Mouse (Mus musculus) hindbrain, embryonic 16.5 days (tissue): ENCODE measurements around the gene Zfp786. TPM values are rescaled to one million over a fixed set of nuclear protein-coding genes. Genes with fewer than 3 reads are reported as not detected.
"Not testable (repeated sequence)": the region's sequence is repeated elsewhere in the genome, so short reads cannot be mapped to it uniquely, and the experiment has no call there.

Experiments used
- ATAC-seq: fragments of 200-750 bp; cut with Nextera tagmentation; 2 replicates; pipeline ENCODE4 v1.8.0; 2017; ENCODE audit warnings: moderate TSS enrichment, moderate library complexity
- H3K27ac ChIP-seq: fragments of 300-500 bp; sonication (generic); 2 replicates; pipeline ENCODE4 v1.5.1; 2014; ENCODE audit warnings: low read depth, mild to moderate bottlenecking, control low read depth, low read length, moderate library complexity
- H3K27me3 ChIP-seq: fragments of 300-500 bp; sonication (generic); replicated peaks from 2 replicates; pipeline ENCODE4 v1.6.1; 2014; ENCODE audit warnings: low read length; ENCODE audit not compliant: control insufficient read depth, insufficient read depth
- H3K36me3 ChIP-seq: fragments of 300-500 bp; sonication (generic); 2 replicates; pipeline ENCODE4 v1.6.1; 2014; ENCODE audit warnings: mild to moderate bottlenecking, low read length, moderate library complexity, mixed read lengths; ENCODE audit not compliant: control insufficient read depth, insufficient read depth
- H3K4me1 ChIP-seq: fragments of 300-500 bp; sonication (generic); 2 replicates; pipeline ENCODE4 v1.6.1; 2014; ENCODE audit warnings: low read depth, low read length; ENCODE audit not compliant: control insufficient read depth, insufficient read depth
- H3K4me2 ChIP-seq: fragments of 300-500 bp; sonication (generic); 2 replicates; pipeline ENCODE4 v1.6.1; 2014; ENCODE audit warnings: mild to moderate bottlenecking, low read length, control low read depth, moderate library complexity
- H3K4me3 ChIP-seq: fragments of 300-500 bp; sonication (generic); 2 replicates; pipeline ENCODE4 v1.5.1; 2014; ENCODE audit warnings: mild to moderate bottlenecking, low read length, control low read depth, moderate library complexity
- H3K9ac ChIP-seq: fragments of 300-500 bp; sonication (generic); 2 replicates; pipeline ENCODE4 v1.6.1; 2014; ENCODE audit warnings: low read depth, mild to moderate bottlenecking, control low read depth, low read length, moderate library complexity
- H3K9me3 ChIP-seq: fragments of 300-500 bp; sonication (generic); 2 replicates; pipeline ENCODE4 v1.6.1; 2014; ENCODE audit warnings: mild to moderate bottlenecking, low read length, moderate library complexity; ENCODE audit not compliant: control insufficient read depth
- WGBS: fragments of 180-500 bp; shearing (Covaris S2); extraction: QIAGEN DNeasy Blood & Tissue Kit; methylation state at CpG from one replicate; pipeline ENCODE4 v1.1.7; 2014; 5-methylcytosine and 5-hydroxymethylcytosine counted together
- microRNA counts: library from miRNA; unstranded; fragments of <30 nt; microRNA quantifications from one replicate; lab custom pipeline; 2016
- microRNA-seq: library from miRNA; unstranded; fragments of <30 nt; microRNA quantifications from one replicate; pipeline ENCODE4, GENCODE M21; 2017
- polyA plus RNA-seq: library from polyadenylated mRNA; unstranded; fragments of >200 nt; fragmentation: Nextera tagmentation; extraction: Ambion mirVana; gene quantifications from 2 replicates; pipeline ENCODE4 v1.2.1, GENCODE M21; 2015

The Zfp786 gene
- polyA plus RNA-seq, 1 experiment from 2014 or later: 13.9 TPM

DNA sequence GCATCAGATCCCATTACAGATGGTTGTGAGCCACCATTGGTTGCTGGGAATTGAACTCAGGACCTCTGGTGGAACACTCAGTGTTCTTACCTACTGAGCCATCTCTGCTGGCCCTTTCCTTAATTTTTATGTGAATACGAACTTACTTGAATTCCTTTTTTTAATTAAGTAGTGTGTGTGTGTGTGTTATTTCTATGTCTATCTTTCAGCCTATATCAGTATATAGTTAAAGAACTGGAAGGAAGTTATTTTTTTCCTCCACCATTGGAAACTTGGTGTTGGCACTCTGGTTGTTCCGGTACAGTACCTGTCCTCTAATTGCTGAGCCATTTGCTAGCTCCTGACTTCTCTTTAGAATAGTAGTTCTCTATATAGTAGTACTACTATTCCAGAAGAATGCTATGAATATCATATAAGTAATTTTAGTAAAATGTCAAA lies 50.1 kb downstream of the Zfp786 start:
- no peak for ATAC-seq
- peak overlapping the region; percentile 46 for H3K4me3 ChIP-seq
- 13% methylated on average over 2 of the region's 2 CpGs for WGBS
- H3K9me3 ChIP-seq: no peaks in the 10 kb centered on the region
- no peak overlapping the region for H3K9ac ChIP-seq
- H3K4me1 ChIP-seq: peaks cover 3% of the 10 kb centered on the region
- no peak overlapping the region for H3K27ac ChIP-seq
- H3K4me2 ChIP-seq: peak overlapping the region; percentile 52
- no peaks in the 10 kb centered on the region for H3K27me3 ChIP-seq
- no peaks in the 10 kb centered on the region for H3K36me3 ChIP-seq

DNA sequence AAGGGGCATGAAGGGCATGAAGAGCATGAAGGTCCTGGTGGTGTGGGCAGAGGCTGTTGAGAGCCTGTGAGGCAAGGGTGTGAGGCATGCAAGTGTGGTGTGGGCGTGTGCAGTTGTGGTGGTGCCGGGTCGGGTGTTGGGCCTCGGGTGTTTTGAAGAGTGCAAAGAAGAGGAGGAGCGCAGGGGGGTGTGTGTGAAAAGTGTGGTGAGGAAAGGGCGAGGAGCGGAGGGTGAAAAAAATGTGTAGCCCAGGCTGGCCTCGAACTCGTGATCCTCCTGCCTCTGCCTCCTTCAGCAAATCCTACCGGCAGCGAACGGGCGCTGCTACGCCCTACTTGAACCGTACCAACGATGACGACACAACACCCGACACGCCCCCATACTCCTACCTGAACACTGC lies 58.9 kb downstream of the Zfp786 start:
- H3K4me3 ChIP-seq: peak overlapping the region; percentile 20; the same call in 1 of the 2 replicates
- not testable (repeated sequence) for H3K27me3 ChIP-seq, H3K4me1 ChIP-seq, H3K9ac ChIP-seq, H3K27ac ChIP-seq, H3K9me3 ChIP-seq, H3K36me3 ChIP-seq
- peak overlapping the region; percentile 37 for H3K4me2 ChIP-seq
- 0 out of 2 replicates have a peak, but pooled peaks have one; percentile 45 for ATAC-seq
- 67% methylated on average over 7 of the region's 19 CpGs for WGBS

DNA sequence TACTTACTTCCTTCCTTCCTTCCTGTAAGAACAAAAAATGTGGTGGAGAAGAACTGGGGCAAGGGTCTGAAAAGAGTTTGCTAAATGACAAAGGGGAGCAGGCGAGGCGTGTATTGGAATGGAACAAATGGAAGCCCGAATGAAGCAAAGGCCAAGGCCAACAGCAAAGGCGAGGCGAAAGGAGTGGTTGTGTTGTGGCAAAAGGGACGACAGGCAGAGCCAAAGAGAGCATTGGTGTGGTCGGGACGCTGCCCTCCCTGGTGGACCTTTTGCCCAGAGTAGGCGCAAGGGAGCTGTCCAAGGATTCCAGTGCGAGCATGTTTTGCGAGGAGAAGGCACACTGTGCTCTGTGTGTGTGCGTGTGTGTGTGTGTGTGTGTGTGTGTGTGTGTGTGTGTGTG lies 59.6 kb downstream of the Zfp786 start:
- not testable (repeated sequence) for H3K9me3 ChIP-seq, H3K9ac ChIP-seq, H3K4me1 ChIP-seq, H3K4me2 ChIP-seq, ATAC-seq, H3K4me3 ChIP-seq, H3K36me3 ChIP-seq, H3K27me3 ChIP-seq, H3K27ac ChIP-seq
- 79% methylated on average over 12 of the region's 12 CpGs for WGBS

DNA sequence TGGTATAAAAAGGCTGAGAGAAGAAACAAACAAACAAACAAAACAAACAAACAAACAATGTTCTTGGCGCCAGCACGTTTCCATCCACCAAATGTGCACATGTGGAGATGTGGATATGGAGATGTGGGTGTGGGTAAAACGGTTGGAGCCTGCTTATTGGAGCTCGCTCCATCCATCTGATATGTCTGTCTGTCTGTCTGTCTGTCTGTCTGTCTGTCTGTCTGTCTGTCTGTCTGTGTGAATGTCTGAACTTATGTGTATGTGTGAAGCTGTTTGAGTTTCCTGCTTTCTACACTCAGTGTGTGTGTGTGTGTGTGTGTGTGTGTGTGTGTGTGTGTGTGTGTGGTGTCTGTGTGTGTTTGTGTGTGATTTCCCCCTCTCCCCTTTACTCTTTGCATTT lies 60.8 kb downstream of the Zfp786 start:
- WGBS: 62% methylated on average over 4 of the region's 4 CpGs
- ATAC-seq: not testable (repeated sequence)

More for the DNA sequence above, 60.8 kb downstream of the Zfp786 start:
- H3K4me3 ChIP-seq, H3K27ac ChIP-seq, H3K27me3 ChIP-seq, H3K4me1 ChIP-seq, H3K36me3 ChIP-seq, H3K9ac ChIP-seq, H3K4me2 ChIP-seq, H3K9me3 ChIP-seq: not testable (repeated sequence)

MicroRNAs encoded within 50 kb of the gene (microRNA counts, 519-probe panel; counts per million panel counts)
- 1,172 counts per million, percentile 8 among the panel's probes with 10 or more counts for microRNA mmu-miR-704 (lab: Ali Mortazavi, UCI)

Small RNAs within 50 kb of the gene (microRNA-seq; reads per million reads assigned to microRNA genes)
- gene Mir704: not detected

Other genes starting within 250 kb of the Zfp786 start
- 45.9 and 46.5 TPM in 2 replicates for gene Ezh2, start 235.5 kb downstream of the Zfp786 start, polyA plus RNA-seq
- gene Pdia4, start 17.4 kb downstream of the Zfp786 start, polyA plus RNA-seq: 142 and 168 TPM in 2 replicates
- gene Zfp398, start 4.8 kb upstream of the Zfp786 start, polyA plus RNA-seq: 16.5 and 16.8 TPM in 2 replicates
- 20.9 and 22.9 TPM in 2 replicates for gene Zfp282, start 46.3 kb upstream of the Zfp786 start, polyA plus RNA-seq
- 13.9 and 15.3 TPM in 2 replicates for gene Zfp212, start 89.6 kb upstream of the Zfp786 start, polyA plus RNA-seq
- 24.1 and 25.5 TPM in 2 replicates for gene Zfp956, start 122.5 kb upstream of the Zfp786 start, polyA plus RNA-seq
- 11.1 and 12.1 TPM in 2 replicates for gene Zfp777, start 218.0 kb upstream of the Zfp786 start, polyA plus RNA-seq